Mouse (Mus musculus) lung, embryonic 16.5 days (tissue): ENCODE results near the gene Cdc20. TPM values are rescaled to one million over a fixed set of nuclear protein-coding genes. Genes with fewer than 3 reads are reported as not detected.

Experiments used
- ATAC-seq: fragments of 200-750 bp; cut with Nextera tagmentation; 2 replicates; pipeline ENCODE4 v1.8.0; 2017; ENCODE audit warnings: low read depth, mild to moderate bottlenecking, moderate library complexity
- H3K27ac ChIP-seq: fragments of 300-500 bp; sonication (generic); 2 replicates; pipeline ENCODE4 v1.5.1; 2014; ENCODE audit warnings: mild to moderate bottlenecking, control low read depth, low read length
- H3K27me3 ChIP-seq: fragments of 300-500 bp; sonication (generic); 2 replicates; pipeline ENCODE4 v1.6.1; 2014; ENCODE audit warnings: low read depth, low read length, mixed read lengths; ENCODE audit not compliant: control insufficient read depth, insufficient read depth
- H3K36me3 ChIP-seq: fragments of 300-500 bp; sonication (generic); 2 replicates; pipeline ENCODE4 v1.6.1; 2014; ENCODE audit warnings: low read length; ENCODE audit not compliant: control insufficient read depth, insufficient read depth
- H3K4me1 ChIP-seq: fragments of 300-500 bp; sonication (generic); replicated peaks from 2 replicates; pipeline ENCODE4 v1.6.1; 2014; ENCODE audit warnings: low read length, mixed read lengths; ENCODE audit not compliant: control insufficient read depth, insufficient read depth
- H3K4me2 ChIP-seq: fragments of 300-500 bp; sonication (generic); 2 replicates; pipeline ENCODE4 v1.6.1; 2014; ENCODE audit warnings: low read depth, low read length, control low read depth
- H3K4me3 ChIP-seq: fragments of 300-500 bp; sonication (generic); 2 replicates; pipeline ENCODE4 v1.5.1; 2014; ENCODE audit warnings: mild to moderate bottlenecking, low read length, control low read depth
- H3K9ac ChIP-seq: fragments of 300-500 bp; sonication (generic); 2 replicates; pipeline ENCODE4 v1.6.1; 2014; ENCODE audit warnings: low read length, control low read depth
- H3K9me3 ChIP-seq: fragments of 300-500 bp; sonication (generic); 2 replicates; pipeline ENCODE4 v1.6.1; 2016; ENCODE audit warnings: low read length; ENCODE audit not compliant: control insufficient read depth
- WGBS: fragments of 180-500 bp; shearing (Covaris S2); extraction: QIAGEN DNeasy Blood & Tissue Kit; methylation state at CpG from one replicate; pipeline ENCODE4 v1.1.7; 2014; 5-methylcytosine and 5-hydroxymethylcytosine counted together
- polyA plus RNA-seq: library from polyadenylated mRNA; unstranded; fragments of >200 nt; fragmentation: Nextera tagmentation; extraction: Ambion mirVana; gene quantifications from 2 replicates; pipeline ENCODE4 v1.2.1, GENCODE M21; 2015

Gene Cdc20
- polyA plus RNA-seq, 1 experiment from 2014 or later: 292 TPM

DNA sequence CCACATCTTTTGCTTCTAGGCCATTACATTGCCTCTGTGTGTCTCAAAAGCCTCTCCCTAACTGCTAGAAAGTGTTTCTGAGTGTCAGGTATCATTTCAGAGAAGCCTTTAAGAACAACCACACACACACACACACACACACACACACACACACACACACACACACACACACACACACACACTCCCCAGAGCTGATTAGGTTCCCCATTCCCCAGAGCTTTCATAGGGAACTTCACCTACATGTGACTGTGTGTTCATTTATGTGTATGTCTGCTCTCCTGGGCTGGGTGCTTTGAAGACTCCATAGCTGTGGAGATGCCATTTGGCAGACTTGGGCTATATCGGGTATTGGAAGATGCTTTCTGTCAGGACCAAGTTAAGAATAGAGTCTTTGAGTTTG, 11.8 kb downstream of the Cdc20 start:
- no peak for ATAC-seq
- H3K36me3 ChIP-seq: no peaks in the 10 kb centered on the region; the same call in 1 of the 2 replicates
- no peak overlapping the region for H3K9ac ChIP-seq
- H3K4me2 ChIP-seq: no peak overlapping the region
- H3K9me3 ChIP-seq: no peaks in the 10 kb centered on the region
- no peaks in the 10 kb centered on the region for H3K27me3 ChIP-seq
- 87% methylated on average over 1 of the region's 1 CpGs for WGBS
- no peak overlapping the region for H3K27ac ChIP-seq
- H3K4me1 ChIP-seq: peaks cover 26% of the 10 kb centered on the region
- no peak overlapping the region for H3K4me3 ChIP-seq

DNA sequence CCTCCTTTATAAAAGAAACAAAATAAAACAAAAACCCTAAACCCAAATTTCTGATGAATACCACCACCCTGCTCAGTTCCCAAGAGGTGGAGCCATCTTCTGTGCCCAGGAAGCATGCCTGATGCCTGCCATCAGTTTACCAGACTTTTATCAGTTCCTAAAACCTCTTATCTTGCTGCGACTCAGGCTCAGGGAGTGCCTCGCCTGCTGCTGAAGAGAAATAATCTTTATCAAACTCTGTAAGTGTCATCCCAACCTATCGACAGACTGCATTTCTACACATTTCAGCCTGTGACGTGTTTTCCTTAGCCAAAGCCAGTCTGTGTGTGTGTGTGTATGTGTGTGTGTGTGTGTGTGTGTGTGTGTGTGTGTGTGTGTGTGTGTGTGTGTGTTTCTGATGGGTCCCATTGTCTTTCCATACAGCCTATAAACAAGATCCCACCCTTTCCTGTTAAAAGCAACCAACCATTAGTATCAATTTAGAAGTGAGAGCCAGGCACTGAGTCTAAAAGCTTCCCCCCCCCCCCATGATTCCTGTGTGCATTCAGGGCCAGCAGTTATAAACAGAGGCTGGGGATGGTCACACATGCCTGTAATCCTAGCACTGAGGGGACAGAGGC, 12.5 kb downstream of the Cdc20 start:
- no peaks in the 10 kb centered on the region for H3K9me3 ChIP-seq
- no peak overlapping the region for H3K4me3 ChIP-seq
- peaks cover 19% of the 10 kb centered on the region for H3K4me1 ChIP-seq
- 54% methylated on average over 4 of the region's 4 CpGs for WGBS
- H3K36me3 ChIP-seq: no peaks in the 10 kb centered on the region; the same call in 1 of the 2 replicates
- no peak for ATAC-seq
- no peak overlapping the region; the same call in 1 of the 2 replicates for H3K27ac ChIP-seq
- no peak overlapping the region for H3K4me2 ChIP-seq
- H3K27me3 ChIP-seq: no peaks in the 10 kb centered on the region
- H3K9ac ChIP-seq: no peak overlapping the region

DNA sequence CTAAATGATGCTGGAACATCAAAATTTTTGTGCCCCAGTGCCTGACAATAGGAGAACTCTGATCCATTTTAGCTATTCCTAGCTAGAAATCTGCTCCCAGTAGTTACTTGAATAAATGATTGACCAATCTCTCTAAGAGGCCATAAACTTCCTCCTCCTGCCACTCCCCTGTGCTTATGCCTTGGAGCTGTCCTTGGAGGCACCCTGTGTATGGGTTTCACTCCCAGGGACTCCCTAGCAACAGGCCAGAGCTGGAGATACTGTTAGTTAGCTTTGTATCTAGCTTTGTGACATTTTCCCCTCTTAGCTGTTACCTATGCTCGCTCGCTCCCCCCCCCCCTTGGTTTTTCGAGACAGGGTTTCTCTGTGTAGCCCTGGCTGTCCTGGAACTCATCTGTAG, 15.8 kb downstream of the Cdc20 start:
- ATAC-seq: no peak
- Histone ChIP-seq H3K27me3 (no peaks in the 10 kb centered on the region), H3K4me2 (no peak overlapping the region), H3K4me1 (no peaks in the 10 kb centered on the region), H3K9ac (no peak overlapping the region), H3K4me3 (no peak overlapping the region), H3K27ac (no peak overlapping the region), H3K36me3 (peaks cover 8% of the 10 kb centered on the region), H3K9me3 (no peaks in the 10 kb centered on the region)
- 91% methylated on average over 3 of the region's 3 CpGs for WGBS

DNA sequence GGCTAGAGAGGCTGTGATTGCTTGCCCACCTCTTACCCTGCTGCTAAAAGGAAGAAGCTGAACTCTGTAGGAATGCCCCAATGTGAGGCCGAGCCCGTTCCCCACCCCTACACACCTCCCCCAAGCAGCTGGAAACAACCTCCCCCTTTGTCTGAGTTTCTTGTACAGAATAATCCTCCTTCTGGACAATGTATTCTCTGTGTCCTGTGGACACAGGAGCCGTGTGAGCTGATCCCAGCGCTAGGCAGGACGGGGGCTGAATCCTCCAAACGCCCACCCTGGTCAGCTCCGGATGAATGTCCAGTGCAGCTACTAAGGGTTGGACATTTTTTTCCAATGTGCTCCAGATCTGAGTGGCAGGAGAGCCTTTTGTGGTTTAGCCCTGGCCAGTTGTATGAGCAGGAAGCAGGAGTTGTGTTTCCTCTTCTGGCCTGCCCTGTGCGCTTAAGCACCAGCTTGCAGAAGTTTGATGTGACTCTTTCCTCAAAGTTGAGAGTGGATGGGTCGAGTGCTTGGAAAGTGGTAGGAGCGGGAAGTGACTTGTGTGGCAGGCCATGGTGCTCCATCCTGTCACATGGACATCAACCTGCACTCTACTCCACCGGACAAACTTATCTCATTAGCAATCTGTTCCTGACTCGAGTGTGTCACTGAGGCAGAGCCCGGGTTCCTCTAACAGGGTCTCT, 19.9 kb downstream of the Cdc20 start:
- Histone ChIP-seq H3K27ac (no peak overlapping the region), H3K27me3 (no peaks in the 10 kb centered on the region), H3K9ac (no peak overlapping the region), H3K4me3 (no peak overlapping the region), H3K9me3 (no peaks in the 10 kb centered on the region), H3K4me1 (no peaks in the 10 kb centered on the region), H3K36me3 (peaks cover 43% of the 10 kb centered on the region), H3K4me2 (no peak overlapping the region)
- no peak for ATAC-seq
- WGBS: 87% methylated on average over 13 of the region's 13 CpGs

DNA sequence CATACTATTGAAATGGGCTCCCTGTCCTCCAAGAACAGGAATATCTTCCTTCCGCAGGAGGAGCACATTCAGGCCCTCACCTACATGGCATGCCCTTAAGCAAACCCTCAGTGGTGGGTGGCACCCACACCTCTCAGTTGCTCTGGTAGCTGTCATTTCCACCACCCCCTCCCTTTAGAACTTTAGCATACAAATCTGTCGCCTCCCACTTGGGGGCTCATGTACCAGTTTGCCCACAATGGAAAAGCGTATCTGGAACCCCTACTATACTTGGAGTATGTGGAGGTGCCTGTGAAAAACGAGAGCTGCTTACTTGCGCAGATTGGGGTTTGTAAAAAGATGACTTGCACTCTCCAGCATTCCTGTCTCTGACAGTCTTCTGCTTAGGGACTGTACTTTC, 20.8 kb downstream of the Cdc20 start:
- H3K4me1 ChIP-seq: no peaks in the 10 kb centered on the region
- ATAC-seq: no peak
- H3K27me3 ChIP-seq: no peaks in the 10 kb centered on the region
- peaks cover 49% of the 10 kb centered on the region for H3K36me3 ChIP-seq
- no peak overlapping the region for H3K9ac ChIP-seq
- no peak overlapping the region for H3K4me3 ChIP-seq
- H3K27ac ChIP-seq: no peak overlapping the region
- no peaks in the 10 kb centered on the region for H3K9me3 ChIP-seq
- WGBS: 93% methylated on average over 5 of the region's 5 CpGs
- no peak overlapping the region for H3K4me2 ChIP-seq

GRCm38 (mm10) chr4:118415779-118416178, 21.4 kb downstream of the Cdc20 start:
- ATAC-seq: no peak
- 78% methylated on average over 2 of the region's 2 CpGs for WGBS
- peaks cover 49% of the 10 kb centered on the region for H3K36me3 ChIP-seq
- H3K27me3 ChIP-seq: no peaks in the 10 kb centered on the region
- no peak overlapping the region for H3K9ac ChIP-seq
- H3K27ac ChIP-seq: no peak overlapping the region
- no peaks in the 10 kb centered on the region for H3K9me3 ChIP-seq
- H3K4me2 ChIP-seq: no peak overlapping the region
- H3K4me1 ChIP-seq: no peaks in the 10 kb centered on the region
- H3K4me3 ChIP-seq: no peak overlapping the region

DNA sequence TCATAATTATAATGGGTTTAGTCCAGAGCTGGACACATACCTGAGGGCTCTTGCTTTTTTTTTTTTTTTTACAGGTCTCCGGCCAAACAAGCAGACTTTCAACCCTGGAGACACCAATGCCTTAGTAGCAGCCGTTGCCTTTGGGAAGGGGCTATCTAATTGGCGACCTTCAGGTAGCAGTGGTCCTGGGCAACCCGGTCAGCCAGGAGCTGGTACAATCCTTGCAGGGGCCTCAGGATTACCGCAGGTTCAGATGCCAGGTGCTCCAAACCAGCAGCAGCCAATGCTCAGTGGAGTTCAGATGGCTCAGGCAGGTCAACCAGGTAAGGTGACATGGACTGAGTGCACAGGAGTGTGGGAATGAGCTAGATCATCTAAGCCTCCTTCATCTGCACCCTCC, 23.6 kb downstream of the Cdc20 start:
- Histone ChIP-seq H3K27ac (no peak overlapping the region), H3K4me2 (no peak overlapping the region), H3K4me3 (no peak overlapping the region), H3K27me3 (no peaks in the 10 kb centered on the region), H3K9ac (no peak overlapping the region), H3K4me1 (peaks cover 7% of the 10 kb centered on the region), H3K9me3 (no peaks in the 10 kb centered on the region), H3K36me3 (peaks cover 49% of the 10 kb centered on the region)
- no peak for ATAC-seq
- WGBS: 95% methylated on average over 5 of the region's 5 CpGs

- Histone ChIP-seq H3K4me2 (no peak overlapping the region), H3K9me3 (no peaks in the 10 kb centered on the region), H3K27ac (no peak overlapping the region), H3K4me3 (no peak overlapping the region), H3K27me3 (no peaks in the 10 kb centered on the region), H3K4me1 (peaks cover 12% of the 10 kb centered on the region), H3K9ac (no peak overlapping the region), H3K36me3 (peaks cover 35% of the 10 kb centered on the region)
- no peak for ATAC-seq
- 85% methylated on average over 5 of the region's 5 CpGs for WGBS
These were observed 26.3 kb downstream of the Cdc20 start for GRCm38 (mm10) chr4:118410871-118411270.

- Histone ChIP-seq H3K27ac (peak within 1 kb of the TSS; percentile 66), H3K4me2 (peak within 1 kb of the TSS; percentile 71), H3K9ac (peak within 1 kb of the TSS; percentile 87), H3K4me1 (peaks cover 12% of the 10 kb centered on the region), H3K9me3 (no peaks in the 10 kb centered on the region), H3K36me3 (peaks cover 26% of the 10 kb centered on the region), H3K27me3 (no peaks in the 10 kb centered on the region), H3K4me3 (peak within 1 kb of the TSS; percentile 90)
- under 1% methylated on average over 46 of the region's 53 CpGs for WGBS
- ATAC-seq: peak; percentile 97
These were observed 27.8 kb downstream of the Cdc20 start, which contains the start of the genes Szt2 and Med8 for GRCm38 (mm10) chr4:118409142-118409900. Gene Szt2, minus strand, starts transcription at chr4:118409273. Gene Med8, plus strand, starts transcription at chr4:118409337.
